Mouse (Mus musculus): ENCODE measurements around the gene Ciapin1. TPM values are rescaled to one million over a fixed set of nuclear protein-coding genes. Genes with fewer than 3 reads are reported as not detected.
A peak's percentile ranks its signal among the peaks of the same experiment; 100 is the strongest.

Gene Ciapin1
- total and polyA plus RNA-seq, 2 experiments from 2014 or later = 80.6 to 92.2 TPM

DNA sequence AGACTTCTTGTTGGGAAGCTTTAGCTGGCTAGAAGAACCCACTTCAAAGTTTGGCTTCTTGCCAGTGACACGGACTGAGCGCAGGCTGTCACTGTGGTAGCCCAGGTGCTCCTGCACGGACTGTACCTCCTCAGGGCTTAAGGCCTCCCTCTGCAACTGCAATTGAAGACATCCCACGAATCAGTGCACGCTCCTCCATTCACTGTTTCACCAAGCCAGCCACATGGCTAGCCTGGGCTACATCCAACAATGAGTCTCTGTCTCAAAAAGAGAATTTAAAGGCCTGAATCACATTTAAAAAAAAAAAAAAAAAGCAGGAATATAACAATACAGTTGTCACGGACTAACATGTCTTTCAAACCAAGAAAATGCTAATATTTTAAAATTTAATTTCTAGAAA lies 9.9 kb downstream of the Ciapin1 start:
- Histone ChIP-seq H3K4me1 (ENCODE audit: control insufficient read depth, insufficient read depth) (no peaks in the 10 kb centered on the region), H3K9me3 (replicated peaks; ENCODE audit: control insufficient read depth, low read length) (no peaks in the 10 kb centered on the region), H3K4me3 (ENCODE audit: low read depth, low read length) (no peak overlapping the region), H3K27ac (ENCODE audit: low read depth) (no peak overlapping the region), H3K9ac (replicated peaks; ENCODE audit: low read depth, low read length) (no peak overlapping the region), H3K4me2 (ENCODE audit: low read depth, low read length) (no peak overlapping the region), H3K36me3 (replicated peaks; ENCODE audit: control insufficient read depth, insufficient read depth, low read length) (peaks cover 78% of the 10 kb centered on the region), H3K27me3 (ENCODE audit: control insufficient read depth, insufficient read depth, low read length) (no peaks in the 10 kb centered on the region)
- TF ChIP-seq CTCF (IDR thresholded peaks at IDR 0.05; ENCODE audit: low read depth) = no peak
- TF ChIP-seq EP300 (IDR thresholded peaks at IDR 0.05; ENCODE audit: low read depth) = no peak
- DNase-seq (ENCODE audit: low spot score) (no peak), ATAC-seq (ENCODE audit: insufficient read depth, low read depth) (no peak)
- WGBS = 82% methylated on average over 6 of the region's 6 CpGs

DNA sequence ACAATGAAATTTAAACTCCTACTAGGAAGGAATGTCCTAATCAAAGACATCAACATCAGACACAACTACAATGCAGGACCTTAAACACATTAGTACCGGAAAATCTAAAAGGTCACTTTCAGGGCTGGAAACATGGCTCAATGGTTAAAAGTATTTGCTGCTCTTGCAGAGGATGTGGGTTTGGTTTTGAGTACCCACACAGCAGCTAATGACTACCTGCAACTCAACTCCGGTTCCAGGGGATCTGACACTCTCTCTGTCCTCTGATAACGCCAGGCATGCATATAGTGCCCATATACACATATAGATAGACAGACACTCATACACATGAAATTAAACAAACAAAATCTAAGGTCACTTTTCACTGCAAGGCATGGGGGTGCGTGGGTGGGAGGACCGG lies 11.9 kb downstream of the Ciapin1 start:
- Histone ChIP-seq H3K9ac (replicated peaks; ENCODE audit: low read depth, low read length) (no peak overlapping the region), H3K36me3 (replicated peaks; ENCODE audit: control insufficient read depth, insufficient read depth, low read length) (peaks cover 87% of the 10 kb centered on the region), H3K27me3 (ENCODE audit: control insufficient read depth, insufficient read depth, low read length) (no peaks in the 10 kb centered on the region), H3K4me1 (ENCODE audit: control insufficient read depth, insufficient read depth) (no peaks in the 10 kb centered on the region), H3K27ac (ENCODE audit: low read depth) (no peak overlapping the region), H3K4me3 (ENCODE audit: low read depth, low read length) (no peak overlapping the region), H3K4me2 (ENCODE audit: low read depth, low read length) (no peak overlapping the region), H3K9me3 (replicated peaks; ENCODE audit: control insufficient read depth, low read length) (no peaks in the 10 kb centered on the region)
- 95% methylated on average over 5 of the region's 5 CpGs for WGBS
- ATAC-seq (ENCODE audit: insufficient read depth, low read depth) = no peak
- DNase-seq (ENCODE audit: low spot score) = no peak
- TF ChIP-seq EP300 (IDR thresholded peaks at IDR 0.05; ENCODE audit: low read depth) = no peak
- TF ChIP-seq CTCF (IDR thresholded peaks at IDR 0.05; ENCODE audit: low read depth) = no peak

GRCm38 (mm10) chr8:94825170-94825569 lies 13.0 kb downstream of the Ciapin1 start:
- no peak overlapping the region for H3K4me2 ChIP-seq (ENCODE audit: low read depth, low read length)
- H3K27me3 ChIP-seq (ENCODE audit: control insufficient read depth, insufficient read depth, low read length) = no peaks in the 10 kb centered on the region
- H3K9ac ChIP-seq (replicated peaks; ENCODE audit: low read depth, low read length) = no peak overlapping the region
- H3K36me3 ChIP-seq (replicated peaks; ENCODE audit: control insufficient read depth, insufficient read depth, low read length) = peaks cover 84% of the 10 kb centered on the region
- H3K4me3 ChIP-seq (ENCODE audit: low read depth, low read length) = no peak overlapping the region
- no peaks in the 10 kb centered on the region for H3K9me3 ChIP-seq (replicated peaks; ENCODE audit: control insufficient read depth, low read length)
- 84% methylated on average over 6 of the region's 6 CpGs for WGBS
- no peaks in the 10 kb centered on the region for H3K4me1 ChIP-seq (ENCODE audit: control insufficient read depth, insufficient read depth)
- DNase-seq (ENCODE audit: low spot score) (no peak), ATAC-seq (ENCODE audit: insufficient read depth, low read depth) (no peak)
- no peak for TF ChIP-seq EP300 (IDR thresholded peaks at IDR 0.05; ENCODE audit: low read depth)
- TF ChIP-seq CTCF (IDR thresholded peaks at IDR 0.05; ENCODE audit: low read depth) = no peak
- no peak overlapping the region for H3K27ac ChIP-seq (ENCODE audit: low read depth)

- Histone ChIP-seq H3K27me3 (ENCODE audit: control insufficient read depth, insufficient read depth, low read length) (no peaks in the 10 kb centered on the region), H3K36me3 (replicated peaks; ENCODE audit: control insufficient read depth, insufficient read depth, low read length) (peaks cover 65% of the 10 kb centered on the region)
Measured at GRCm38 (mm10) chr8:94822637-94823560, 15.3 kb downstream of the Ciapin1 start.

DNA sequence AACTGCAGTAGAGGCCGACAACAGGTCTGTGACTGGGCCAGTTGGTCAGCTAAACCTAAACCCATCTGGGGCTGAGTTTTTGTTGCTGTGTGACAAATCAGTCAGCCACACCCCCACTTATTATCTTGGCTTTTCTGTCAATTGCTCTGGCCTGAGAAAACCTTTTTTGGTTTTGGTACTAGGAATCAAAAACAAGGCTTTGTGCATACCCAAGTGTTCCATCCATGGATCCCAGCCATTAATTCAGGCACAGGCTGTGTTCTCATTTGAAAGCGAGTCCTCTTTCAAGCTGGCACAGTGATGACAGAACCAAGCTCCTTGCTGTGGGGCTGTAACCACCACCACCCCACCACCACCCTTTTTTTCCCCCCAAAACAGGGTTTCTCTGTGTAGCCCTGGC lies 16.8 kb downstream of the Ciapin1 start:
- WGBS = 95% methylated on average over 2 of the region's 2 CpGs
- no peak for ATAC-seq (ENCODE audit: insufficient read depth, low read depth)
- Histone ChIP-seq H3K4me3 (ENCODE audit: low read depth, low read length) (no peak overlapping the region), H3K9ac (replicated peaks; ENCODE audit: low read depth, low read length) (no peak overlapping the region), H3K36me3 (replicated peaks; ENCODE audit: control insufficient read depth, insufficient read depth, low read length) (peaks cover 53% of the 10 kb centered on the region), H3K9me3 (replicated peaks; ENCODE audit: control insufficient read depth, low read length) (no peaks in the 10 kb centered on the region), H3K4me1 (ENCODE audit: control insufficient read depth, insufficient read depth) (no peaks in the 10 kb centered on the region), H3K27me3 (ENCODE audit: control insufficient read depth, insufficient read depth, low read length) (no peaks in the 10 kb centered on the region), H3K4me2 (ENCODE audit: low read depth, low read length) (no peak overlapping the region), H3K27ac (ENCODE audit: low read depth) (no peak overlapping the region)
- no peak for DNase-seq (ENCODE audit: low spot score)
- TF ChIP-seq CTCF (IDR thresholded peaks at IDR 0.05; ENCODE audit: low read depth) = no peak
- TF ChIP-seq EP300 (IDR thresholded peaks at IDR 0.05; ENCODE audit: low read depth) = no peak

More at GRCm38 (mm10) chr8:94822637-94823560, 15.3 kb downstream of the Ciapin1 start:
- ATAC-seq (ENCODE audit: insufficient read depth, low read depth) (peak; percentile 72; the same call in 1 of the 2 replicates), DNase-seq (ENCODE audit: low spot score) (peak; percentile 61)
- Histone ChIP-seq H3K9me3 (replicated peaks; ENCODE audit: control insufficient read depth, low read length) (no peaks in the 10 kb centered on the region), H3K27ac (ENCODE audit: low read depth) (no peak overlapping the region), H3K4me3 (ENCODE audit: low read depth, low read length) (no peak overlapping the region), H3K9ac (replicated peaks; ENCODE audit: low read depth, low read length) (no peak overlapping the region), H3K4me2 (ENCODE audit: low read depth, low read length) (no peak overlapping the region), H3K4me1 (ENCODE audit: control insufficient read depth, insufficient read depth) (no peaks in the 10 kb centered on the region)
- peak; percentile 77 for TF ChIP-seq CTCF (IDR thresholded peaks at IDR 0.05; ENCODE audit: low read depth)
- TF ChIP-seq EP300 (IDR thresholded peaks at IDR 0.05; ENCODE audit: low read depth) = no peak
- 73% methylated on average over 23 of the region's 23 CpGs for whole genome bisulfite sequencing

All from heart, postnatal 0 days (tissue).